Mouse (Mus musculus) intestine, embryonic 15.5 days (tissue): ENCODE data around the gene Ilkap. TPM values are rescaled to one million over a fixed set of nuclear protein-coding genes. Genes with fewer than 3 reads are reported as not detected.
A peak's percentile ranks its signal among the peaks of the same experiment; 100 is the strongest.

Experiments used
- ATAC-seq: fragments of 200-750 bp; cut with Nextera tagmentation; 2 replicates; pipeline ENCODE4 v1.8.0; 2017; ENCODE audit warnings: moderate TSS enrichment, moderate library complexity
- H3K27ac ChIP-seq: fragments of 300-500 bp; sonication (generic); 2 replicates; pipeline ENCODE4 v1.5.1; 2015; ENCODE audit warnings: mild to moderate bottlenecking, inconsistent platforms
- H3K27me3 ChIP-seq: fragments of 300-500 bp; sonication (generic); replicated peaks from 2 replicates; pipeline ENCODE4 v1.6.1; 2015; ENCODE audit warnings: inconsistent platforms
- H3K36me3 ChIP-seq: fragments of 300-500 bp; sonication (generic); 2 replicates; pipeline ENCODE4 v1.6.1; 2015; ENCODE audit warnings: inconsistent platforms
- H3K4me1 ChIP-seq: fragments of 300-500 bp; sonication (generic); replicated peaks from 2 replicates; pipeline ENCODE4 v1.6.1; 2015; ENCODE audit warnings: inconsistent platforms
- H3K4me2 ChIP-seq: fragments of 300-500 bp; sonication (generic); replicated peaks from 2 replicates; pipeline ENCODE4 v1.6.1; 2015; ENCODE audit warnings: mild to moderate bottlenecking, inconsistent platforms
- H3K4me3 ChIP-seq: fragments of 300-500 bp; sonication (generic); replicated peaks from 2 replicates; pipeline ENCODE4 v1.5.1; 2015; ENCODE audit warnings: inconsistent platforms
- H3K9ac ChIP-seq: fragments of 300-500 bp; sonication (generic); 2 replicates; pipeline ENCODE4 v1.6.1; 2015; ENCODE audit warnings: inconsistent platforms
- H3K9me3 ChIP-seq: fragments of 300-500 bp; sonication (generic); 2 replicates; pipeline ENCODE4 v1.6.1; 2016; ENCODE audit warnings: inconsistent platforms
- WGBS: fragments of 180-500 bp; shearing (Covaris S2); methylation state at CpG from one replicate; pipeline ENCODE4 v1.1.7; 2015; 5-methylcytosine and 5-hydroxymethylcytosine counted together
- polyA plus RNA-seq: library from polyadenylated mRNA; unstranded; fragments of >200 nt; fragmentation: Nextera tagmentation; extraction: Ambion mirVana; gene quantifications from 2 replicates; pipeline ENCODE4 v1.2.1, GENCODE M21; 2015

The Ilkap gene
- polyA plus RNA-seq, 1 experiment from 2014 or later = 128 TPM

- peak; percentile 96 for ATAC-seq
- Histone ChIP-seq H3K4me3 (peak overlapping the region; percentile 68), H3K27me3 (no peaks in the 10 kb centered on the region), H3K9me3 (no peaks in the 10 kb centered on the region), H3K9ac (peak overlapping the region; percentile 89), H3K36me3 (no peaks in the 10 kb centered on the region), H3K27ac (peak overlapping the region; percentile 90), H3K4me1 (peaks cover 30% of the 10 kb centered on the region), H3K4me2 (peak overlapping the region; percentile 96)
- under 1% methylated on average over 34 of the region's 34 CpGs for WGBS
These were observed 14.5 kb upstream of the Ilkap start for GRCm38 (mm10) chr1:91413030-91413506.

- H3K9me3 ChIP-seq = no peaks in the 10 kb centered on the region
- peak overlapping the region; percentile 96 for H3K4me2 ChIP-seq
- H3K36me3 ChIP-seq = no peaks in the 10 kb centered on the region
- peak; percentile 62 for ATAC-seq
- H3K4me1 ChIP-seq = peaks cover 30% of the 10 kb centered on the region
- H3K27ac ChIP-seq = peak overlapping the region; percentile 70
- peak overlapping the region; percentile 68 for H3K4me3 ChIP-seq
- 3% methylated on average over 59 of the region's 65 CpGs for WGBS
- peak overlapping the region; percentile 89 for H3K9ac ChIP-seq
- H3K27me3 ChIP-seq = no peaks in the 10 kb centered on the region
These were observed 13.8 kb upstream of the Ilkap start for GRCm38 (mm10) chr1:91412286-91413029.

- Histone ChIP-seq H3K27ac (no peak overlapping the region), H3K9ac (peak overlapping the region; percentile 89), H3K9me3 (no peaks in the 10 kb centered on the region), H3K27me3 (no peaks in the 10 kb centered on the region), H3K4me2 (peak overlapping the region; percentile 96), H3K4me1 (peaks cover 30% of the 10 kb centered on the region), H3K4me3 (peak overlapping the region; percentile 68), H3K36me3 (no peaks in the 10 kb centered on the region)
- ATAC-seq = no peak
- WGBS = 74% methylated on average over 8 of the region's 8 CpGs
These were observed 13.1 kb upstream of the Ilkap start for GRCm38 (mm10) chr1:91411631-91412285.

- H3K9me3 ChIP-seq = no peaks in the 10 kb centered on the region
- WGBS = 76% methylated on average over 4 of the region's 4 CpGs
- ATAC-seq = no peak
These were observed 9.2 kb upstream of the Ilkap start for GRCm38 (mm10) chr1:91407819-91408218.

GRCm38 (mm10) chr1:91405406-91406169 lies 7.0 kb upstream of the Ilkap start:
- Histone ChIP-seq H3K4me2 (no peak overlapping the region), H3K27ac (no peak overlapping the region), H3K9me3 (no peaks in the 10 kb centered on the region), H3K9ac (no peak overlapping the region), H3K4me1 (no peaks in the 10 kb centered on the region), H3K4me3 (no peak overlapping the region), H3K36me3 (no peaks in the 10 kb centered on the region), H3K27me3 (no peaks in the 10 kb centered on the region)
- 55% methylated on average over 23 of the region's 23 CpGs for WGBS
- 0 out of 2 replicates have a peak, but pooled peaks have one; percentile 28 for ATAC-seq

More at GRCm38 (mm10) chr1:91407819-91408218, 9.2 kb upstream of the Ilkap start:
- Histone ChIP-seq H3K27ac (no peak overlapping the region), H3K36me3 (no peaks in the 10 kb centered on the region), H3K4me2 (no peak overlapping the region), H3K9ac (no peak overlapping the region), H3K4me3 (no peak overlapping the region), H3K4me1 (peaks cover 12% of the 10 kb centered on the region), H3K27me3 (no peaks in the 10 kb centered on the region)

- no peak for ATAC-seq
- H3K36me3 ChIP-seq = no peaks in the 10 kb centered on the region
- no peak overlapping the region for H3K4me3 ChIP-seq
- no peak overlapping the region for H3K4me2 ChIP-seq
- H3K27ac ChIP-seq = no peak overlapping the region
- H3K4me1 ChIP-seq = no peaks in the 10 kb centered on the region
- no peak overlapping the region for H3K9ac ChIP-seq
- H3K27me3 ChIP-seq = no peaks in the 10 kb centered on the region
- no peaks in the 10 kb centered on the region for H3K9me3 ChIP-seq
- WGBS = 17% methylated on average over 1 of the region's 1 CpGs
These were observed 6.4 kb upstream of the Ilkap start for GRCm38 (mm10) chr1:91404976-91405375.

- 1% methylated on average over 12 of the region's 12 CpGs for WGBS
- Histone ChIP-seq H3K9me3 (no peaks in the 10 kb centered on the region), H3K36me3 (no peaks in the 10 kb centered on the region; the same call in none of the 2 replicates), H3K9ac (peak overlapping the region; percentile 95), H3K4me3 (peak overlapping the region; percentile 89), H3K4me1 (peaks cover 6% of the 10 kb centered on the region), H3K27ac (peak overlapping the region; percentile 86), H3K27me3 (no peaks in the 10 kb centered on the region), H3K4me2 (peak overlapping the region; percentile 82)
- ATAC-seq = peak; percentile 9; the same call in 1 of the 2 replicates
These were observed 722 bp downstream of the Ilkap start for GRCm38 (mm10) chr1:91397927-91398259.

- 74% methylated on average over 5 of the region's 5 CpGs for WGBS
- ATAC-seq = peak; percentile 82
- Histone ChIP-seq H3K4me1 (0 out of 2 replicates have a peak, but pooled peaks cover 3% of the 10 kb centered on the region), H3K4me3 (no peak overlapping the region), H3K27me3 (no peaks in the 10 kb centered on the region), H3K36me3 (peaks cover 19% of the 10 kb centered on the region), H3K9me3 (no peaks in the 10 kb centered on the region), H3K27ac (no peak overlapping the region), H3K9ac (no peak overlapping the region), H3K4me2 (no peak overlapping the region)
These were observed 8.2 kb downstream of the Ilkap start for GRCm38 (mm10) chr1:91390369-91390768.

GRCm38 (mm10) chr1:91381091-91381471 lies 17.5 kb downstream of the Ilkap start:
- H3K27me3 ChIP-seq = no peaks in the 10 kb centered on the region
- 0 out of 2 replicates have a peak, but pooled peaks have one; percentile 40 for ATAC-seq
- 89% methylated on average over 4 of the region's 4 CpGs for WGBS
- H3K4me1 ChIP-seq = no peaks in the 10 kb centered on the region
- no peak overlapping the region for H3K9ac ChIP-seq
- peaks cover 62% of the 10 kb centered on the region for H3K36me3 ChIP-seq
- H3K4me3 ChIP-seq = no peak overlapping the region
- no peak overlapping the region for H3K27ac ChIP-seq
- H3K4me2 ChIP-seq = no peak overlapping the region
- H3K9me3 ChIP-seq = no peaks in the 10 kb centered on the region

- H3K4me2 ChIP-seq = no peak overlapping the region
- H3K27me3 ChIP-seq = no peaks in the 10 kb centered on the region
- ATAC-seq = peak; percentile 77
- H3K9me3 ChIP-seq = no peaks in the 10 kb centered on the region
- H3K36me3 ChIP-seq = peaks cover 67% of the 10 kb centered on the region
- 59% methylated on average over 7 of the region's 7 CpGs for whole genome bisulfite sequencing
- no peaks in the 10 kb centered on the region for H3K4me1 ChIP-seq
- H3K4me3 ChIP-seq = no peak overlapping the region
- no peak overlapping the region for H3K27ac ChIP-seq
- H3K9ac ChIP-seq = no peak overlapping the region
These were observed 18.0 kb downstream of the Ilkap start for GRCm38 (mm10) chr1:91380453-91381090.

GRCm38 (mm10) chr1:91373414-91373835 lies 25.2 kb downstream of the Ilkap start:
- Histone ChIP-seq H3K4me2 (no peak overlapping the region), H3K4me1 (peaks cover 14% of the 10 kb centered on the region), H3K27me3 (no peaks in the 10 kb centered on the region), H3K36me3 (peaks cover 64% of the 10 kb centered on the region), H3K9me3 (no peaks in the 10 kb centered on the region), H3K4me3 (no peak overlapping the region), H3K27ac (no peak overlapping the region), H3K9ac (no peak overlapping the region)
- no peak for ATAC-seq
- 90% methylated on average over 6 of the region's 6 CpGs for WGBS

- WGBS = 81% methylated on average over 23 of the region's 23 CpGs
- no peaks in the 10 kb centered on the region for H3K9me3 ChIP-seq
- peak overlapping the region; percentile 73 for H3K27ac ChIP-seq
- peak overlapping the region; percentile 15 for H3K4me2 ChIP-seq
- no peak for ATAC-seq
- H3K4me3 ChIP-seq = no peak overlapping the region
- peaks cover 33% of the 10 kb centered on the region for H3K36me3 ChIP-seq
- peaks cover 20% of the 10 kb centered on the region for H3K4me1 ChIP-seq
- H3K27me3 ChIP-seq = no peaks in the 10 kb centered on the region
- H3K9ac ChIP-seq = no peak overlapping the region
These were observed 28.6 kb downstream of the Ilkap start for GRCm38 (mm10) chr1:91370055-91370454.
